Mouse (Mus musculus): ENCODE measurements around the gene Acbd6.

The Acbd6 gene

GRCm38 (mm10) chr1:155721443-155721842 is 163.5 kb downstream of the Acbd6 start:
- peak; percentile 47 for DNase-seq (ENCODE audit: low read depth, low spot score)

- DNase-seq (ENCODE audit: low read depth, low spot score), result peak; percentile 46
Measured at GRCm38 (mm10) chr1:155722185-155722584, 164.3 kb downstream of the Acbd6 start.

GRCm38 (mm10) chr1:155724301-155724700 is 166.4 kb downstream of the Acbd6 start:
- no peak for DNase-seq (ENCODE audit: low read depth, low spot score)

DNA sequence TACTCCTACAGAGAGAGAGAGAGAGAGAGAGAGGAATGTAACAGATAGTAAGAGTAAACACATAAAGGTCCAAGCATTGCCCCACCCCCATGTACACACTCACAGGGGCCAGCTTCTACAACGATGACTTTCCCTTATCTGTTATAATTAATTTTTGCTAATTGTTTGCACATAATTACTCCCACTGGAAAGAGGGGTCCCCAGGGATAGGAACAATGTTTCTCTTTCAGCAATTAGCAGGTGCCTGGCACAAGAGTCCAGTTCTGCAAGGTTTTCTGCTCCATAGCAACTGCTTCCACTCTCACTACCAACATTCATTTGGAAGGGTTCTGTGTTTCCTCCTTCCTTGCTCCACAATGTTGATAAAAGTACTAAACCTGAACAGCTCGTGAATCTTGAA is 168.0 kb downstream of the Acbd6 start:
- no peak for DNase-seq (ENCODE audit: low read depth, low spot score)

DNA sequence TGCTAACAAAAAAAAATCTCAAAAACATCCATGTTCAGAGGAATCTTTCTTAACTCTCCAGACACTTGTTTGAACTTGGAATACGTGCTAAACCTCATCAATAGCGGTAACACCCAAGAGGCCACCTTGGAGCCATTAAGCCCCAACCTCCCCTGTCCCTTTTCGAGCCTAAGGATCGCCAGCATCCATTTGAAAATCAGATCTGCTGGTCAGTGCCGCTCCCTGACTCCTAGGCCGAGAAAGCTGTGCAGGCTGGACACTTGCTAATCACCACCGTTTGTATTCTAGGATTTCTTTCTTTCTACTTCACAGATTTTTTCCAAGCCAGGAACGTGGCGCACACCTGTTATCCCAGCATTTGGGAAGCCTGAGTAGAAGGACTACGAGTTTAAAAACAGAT is 169.9 kb downstream of the Acbd6 start:
- no peak for DNase-seq (ENCODE audit: low read depth, low spot score)

DNA sequence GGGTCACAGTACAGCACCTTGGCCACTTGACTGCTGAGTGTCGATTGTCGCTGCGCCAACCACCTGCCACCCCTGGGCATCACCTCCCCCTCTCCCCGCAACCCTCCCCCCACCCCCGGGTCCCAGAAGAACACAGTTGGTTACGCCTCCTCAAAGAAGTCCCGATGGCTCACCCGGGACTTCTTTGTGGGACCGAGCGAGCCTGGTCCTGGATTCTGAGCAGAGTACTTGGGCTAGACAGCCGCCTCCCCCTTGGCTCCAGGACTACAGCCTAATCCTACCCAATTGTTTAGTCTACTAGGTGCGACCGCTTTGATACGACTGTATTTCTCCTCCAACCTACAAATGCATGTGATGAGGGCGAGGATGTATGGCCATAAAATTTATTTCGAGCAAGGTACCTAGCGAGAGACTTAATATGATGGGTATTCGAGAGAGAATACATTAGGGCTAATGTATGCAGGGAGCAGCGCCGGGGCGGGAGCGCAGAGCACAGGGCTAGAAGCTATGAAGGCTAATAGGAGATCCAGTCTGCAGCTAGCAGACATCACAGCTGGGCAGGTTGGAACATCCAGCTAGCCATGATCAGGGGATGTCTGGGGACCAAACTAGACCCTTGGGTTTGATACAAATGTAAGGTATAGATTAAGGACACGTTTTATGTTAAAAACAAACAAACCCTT is 171.3 kb downstream of the Acbd6 start:
- DNase-seq (ENCODE audit: low read depth, low spot score), result no peak

DNA sequence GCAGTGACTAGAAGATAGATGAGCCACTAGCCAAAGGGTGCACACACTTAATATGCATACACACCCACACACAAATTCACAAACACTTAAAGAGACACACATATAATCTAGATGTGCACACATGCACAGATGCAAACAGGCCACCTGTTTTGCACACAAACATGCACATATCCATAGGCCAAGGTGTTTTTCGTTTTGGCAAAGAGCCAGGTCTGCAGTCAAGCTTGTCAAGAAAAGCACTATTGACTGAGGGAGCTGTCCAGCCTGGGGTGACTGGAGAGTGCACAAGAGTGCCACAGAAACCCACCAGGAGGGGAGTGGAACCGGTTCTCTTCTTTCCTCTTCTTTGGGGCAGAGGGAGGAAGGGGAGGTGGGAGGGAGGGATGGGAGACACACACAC is 173.2 kb downstream of the Acbd6 start:
- DNase-seq (ENCODE audit: low read depth, low spot score), result peak; percentile 5

- DNase-seq (ENCODE audit: low read depth, low spot score), result no peak
Measured at GRCm38 (mm10) chr1:155736096-155736825, 178.3 kb downstream of the Acbd6 start.

GRCm38 (mm10) chr1:155737017-155737808 is 179.3 kb downstream of the Acbd6 start:
- no peak for DNase-seq (ENCODE audit: low read depth, low spot score)

DNA sequence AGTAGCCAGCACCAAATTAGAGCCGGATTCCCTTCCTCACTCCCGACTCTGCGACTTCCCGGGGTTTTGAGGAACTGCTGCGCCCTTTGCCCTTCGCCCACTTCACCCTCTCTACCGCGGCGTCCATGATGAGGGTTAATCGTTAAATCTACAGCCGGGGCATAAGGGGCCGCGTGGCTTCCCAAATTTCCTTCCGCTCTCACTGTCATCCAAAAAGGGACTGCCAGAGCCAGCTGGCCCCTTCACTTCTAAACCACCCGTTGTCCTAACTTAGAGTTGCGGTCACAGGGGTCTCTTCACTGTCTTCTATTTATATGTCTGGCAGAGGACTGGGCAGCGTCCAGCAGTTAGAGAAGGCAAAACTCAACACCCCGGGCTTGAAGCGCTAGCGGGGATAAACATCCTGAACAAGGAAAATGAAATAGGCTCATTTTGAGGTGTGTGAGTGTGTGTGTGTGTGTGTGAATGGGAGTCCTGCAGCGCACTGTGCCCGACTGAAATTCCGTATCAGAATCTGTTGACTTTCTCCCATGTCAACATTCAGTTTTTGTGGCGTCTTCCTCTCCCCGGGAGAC is 180.0 kb downstream of the Acbd6 start:
- DNase-seq (ENCODE audit: low read depth, low spot score), result no peak

All from 3T3-L1 (cell line).